Mouse (Mus musculus): ENCODE data around the gene Rras. TPM values are rescaled to one million over a fixed set of nuclear protein-coding genes. Genes with fewer than 3 reads are reported as not detected.

Rras gene
- total RNA-seq, 2 experiments from 2014 or later: 11.4 to 13.0 TPM

- no peak for DNase-seq (ENCODE audit: low spot score in 2 of 2)
- intact Hi-C loops (cut with DNase I): no loop called here
Observed at GRCm38 (mm10) chr7:45067190-45067999, 49.6 kb downstream of the Rras start.

GRCm38 (mm10) chr7:45068000-45068318 lies 50.2 kb downstream of the Rras start:
- peak in 1 of 2 experiments; percentile 52 for DNase-seq (ENCODE audit: low spot score in 2 of 2)

GRCm38 (mm10) chr7:45069671-45070070 lies 51.9 kb downstream of the Rras start:
- no peak for DNase-seq (ENCODE audit: low spot score in 2 of 2)
- intact Hi-C loops (cut with DNase I): loop anchor here (5.0 kb wide), 1 partner anchor 38 kb away; no protein-coding TSS in a partner anchor

More at GRCm38 (mm10) chr7:45068000-45068318, 50.2 kb downstream of the Rras start:
- intact Hi-C loops (cut with DNase I): no loop called here

Small RNA genes lying within 50 kb of the gene (microRNA-seq; reads per million reads assigned to microRNA genes)
- gene Mir7054: 2.4 to 3.0 reads per million in 2 experiments

Other genes starting within 250 kb of the Rras start
- gene Nup62, start 201.9 kb upstream of the Rras start, total RNA-seq (2021): 10 to 100 TPM; 33.0 to 37.1 TPM
- gene Il4i1, start 201.6 kb upstream of the Rras start, total RNA-seq (2021): 1 to 10 TPM; 2.3 to 3.1 TPM
- gene Atf5, start 201.3 kb upstream of the Rras start, total RNA-seq (2021): 10 to 100 TPM; 24.4 to 25.1 TPM
- 10 to 100 TPM; 80.8 to 81.1 TPM for gene Akt1s1, start 169.0 kb upstream of the Rras start, total RNA-seq (2021)
- gene Tbc1d17, start 168.9 kb upstream of the Rras start, total RNA-seq (2021): 10 to 100 TPM; 48.3 to 58.7 TPM
- gene Pnkp, start 160.8 kb upstream of the Rras start, total RNA-seq (2021): 10 to 100 TPM; 26.1 to 28.7 TPM
- 100 to 1,000 TPM; 263 to 271 TPM for gene Ptov1, start 148.2 kb upstream of the Rras start, total RNA-seq (2021)
- gene Med25, start 125.2 kb upstream of the Rras start, total RNA-seq (2021): 100 to 1,000 TPM in 1 of 2 experiments, 10 to 100 TPM in 1; 92.5 to 103 TPM
- gene Fuz, start 121.9 kb upstream of the Rras start, total RNA-seq (2021): 10 to 100 TPM; 20.4 to 22.9 TPM
- gene Ap2a1, start 88.5 kb upstream of the Rras start, total RNA-seq (2021): 100 to 1,000 TPM; 381 to 392 TPM
- gene Tsks, start 74.8 kb upstream of the Rras start, total RNA-seq (2021): 1 to 10 TPM; 2.6 to 2.8 TPM
- 100 to 1,000 TPM in 1 of 2 experiments, 10 to 100 TPM in 1; 97.4 to 101 TPM for gene Cpt1c, start 43.1 kb upstream of the Rras start, total RNA-seq (2021)
- gene Prmt1, start 31.4 kb upstream of the Rras start, total RNA-seq (2021): 100 to 1,000 TPM; 166 to 183 TPM
- 10 to 100 TPM; 26.7 to 30.4 TPM for gene Irf3, start 20.3 kb upstream of the Rras start, total RNA-seq (2021)
- 1 to 10 TPM; 2.7 to 3.3 TPM for gene Bcl2l12, start 19.2 kb upstream of the Rras start, total RNA-seq (2021)
- gene Scaf1, start 1.6 kb upstream of the Rras start, total RNA-seq (2021): 100 to 1,000 TPM; 153 to 162 TPM
- gene Prr12, start 34.9 kb downstream of the Rras start, total RNA-seq (2021): 10 to 100 TPM; 61.4 to 65.7 TPM
- 10 to 100 TPM; 52.4 to 54.1 TPM for gene Nosip, start 44.5 kb downstream of the Rras start, total RNA-seq (2021)
- gene Prrg2, start 44.7 kb downstream of the Rras start, total RNA-seq (2021): 1 to 10 TPM; 6.6 to 7.1 TPM
- 1 to 10 TPM; 7.5 to 7.8 TPM for gene Rcn3, start 74.3 kb downstream of the Rras start, total RNA-seq (2021)
- gene Fcgrt, start 85.9 kb downstream of the Rras start, total RNA-seq (2021): 10 to 100 TPM; 21.0 to 22.8 TPM
- 100 to 1,000 TPM; 402 to 406 TPM for gene Rps11, start 106.5 kb downstream of the Rras start, total RNA-seq (2021)
- gene Rpl13a, start 110.8 kb downstream of the Rras start, total RNA-seq (2021): 100 to 1,000 TPM; 608 to 639 TPM
- not detected for gene Gm45713, start 118.3 kb downstream of the Rras start, total RNA-seq (2021)
- 1 to 10 TPM; 2.4 to 3.2 TPM for gene Flt3l, start 118.5 kb downstream of the Rras start, total RNA-seq (2021)
- 10 to 100 TPM; 46.9 to 48.4 TPM for gene Pih1d1, start 136.3 kb downstream of the Rras start, total RNA-seq (2021)
- 10 to 100 TPM; 10.7 to 13.5 TPM for gene Aldh16a1, start 136.6 kb downstream of the Rras start, total RNA-seq (2021)
- gene Slc17a7, start 146.0 kb downstream of the Rras start, total RNA-seq (2021): 1,000 to 10,000 TPM; 1,570 to 1,628 TPM
- gene Gfy, start 161.6 kb downstream of the Rras start, total RNA-seq (2021): under 1 TPM in 1 of 2 experiments, not detected in 1; 0.18 TPM
- not detected for gene Pth2, start 163.0 kb downstream of the Rras start, total RNA-seq (2021)
- 1 to 10 TPM; 3.0 to 3.5 TPM for gene Ccdc155, start 186.9 kb downstream of the Rras start, total RNA-seq (2021)
- 10 to 100 TPM; 13.7 to 17.3 TPM for gene Dkkl1, start 194.2 kb downstream of the Rras start, total RNA-seq (2021)
- gene Tead2, start 197.8 kb downstream of the Rras start, total RNA-seq (2021): 1 to 10 TPM; 5.6 to 6.1 TPM
- gene Cd37, start 221.2 kb downstream of the Rras start, total RNA-seq (2021): 1 to 10 TPM; 3.4 to 4.0 TPM
- 1 to 10 TPM in 1 of 2 experiments, under 1 TPM in 1; 0.97 to 1.1 TPM for gene Slc6a16, start 223.1 kb downstream of the Rras start, total RNA-seq (2021)

Data from left cerebral cortex, postnatal 14 days (tissue).